Mouse (Mus musculus): ENCODE results near the gene Cdc42se2. TPM values are rescaled to one million over a fixed set of nuclear protein-coding genes. Genes with fewer than 3 reads are reported as not detected.

The Cdc42se2 gene
- polyA plus RNA-seq, 1 experiment from 2014 or later = 84.8 TPM

- no peak for DNase-seq (ENCODE audit: low spot score)
- no peaks in the 10 kb centered on the region for H3K27me3 ChIP-seq (ENCODE audit: insufficient read depth, poor library complexity, severe bottlenecking)
- no peak overlapping the region for H3K4me3 ChIP-seq
- H3K4me1 ChIP-seq = peaks cover 23% of the 10 kb centered on the region
- H3K36me3 ChIP-seq = no peaks in the 10 kb centered on the region
- H3K9me3 ChIP-seq = no peaks in the 10 kb centered on the region
- H3K27ac ChIP-seq = no peak overlapping the region
- 98% methylated on average over 1 of the region's 1 CpGs for WGBS
Observed at GRCm38 (mm10) chr11:54764759-54765158, 22.7 kb downstream of the Cdc42se2 start.

GRCm38 (mm10) chr11:54764026-54764425 lies 23.4 kb downstream of the Cdc42se2 start:
- Histone ChIP-seq H3K27ac (no peak overlapping the region), H3K4me1 (peaks cover 18% of the 10 kb centered on the region), H3K4me3 (no peak overlapping the region), H3K27me3 (ENCODE audit: insufficient read depth, poor library complexity, severe bottlenecking) (no peaks in the 10 kb centered on the region), H3K36me3 (no peaks in the 10 kb centered on the region), H3K9me3 (no peaks in the 10 kb centered on the region)
- no peak for DNase-seq (ENCODE audit: low spot score)
- WGBS = 55% methylated on average over 3 of the region's 3 CpGs

GRCm38 (mm10) chr11:54762735-54763134 lies 24.7 kb downstream of the Cdc42se2 start:
- H3K27ac ChIP-seq = no peak overlapping the region
- WGBS = 86% methylated on average over 5 of the region's 5 CpGs
- H3K4me3 ChIP-seq = no peak overlapping the region
- H3K9me3 ChIP-seq = no peaks in the 10 kb centered on the region
- no peaks in the 10 kb centered on the region for H3K36me3 ChIP-seq
- H3K4me1 ChIP-seq = peaks cover 15% of the 10 kb centered on the region
- DNase-seq (ENCODE audit: low spot score) = no peak
- H3K27me3 ChIP-seq (ENCODE audit: insufficient read depth, poor library complexity, severe bottlenecking) = no peaks in the 10 kb centered on the region

- no peak overlapping the region for H3K27ac ChIP-seq
- no peaks in the 10 kb centered on the region for H3K9me3 ChIP-seq
- no peak overlapping the region for H3K4me3 ChIP-seq
- peaks cover 10% of the 10 kb centered on the region for H3K4me1 ChIP-seq
- no peak for DNase-seq (ENCODE audit: low spot score)
- H3K36me3 ChIP-seq = peaks cover 23% of the 10 kb centered on the region
- 60% methylated on average over 1 of the region's 1 CpGs for WGBS
- no peaks in the 10 kb centered on the region for H3K27me3 ChIP-seq (ENCODE audit: insufficient read depth, poor library complexity, severe bottlenecking)
Observed at GRCm38 (mm10) chr11:54757993-54758392, 29.5 kb downstream of the Cdc42se2 start.

- DNase-seq (ENCODE audit: low spot score) = no peak
- peaks cover 5% of the 10 kb centered on the region; the same call in 1 of the 2 replicates for H3K4me1 ChIP-seq
- H3K4me3 ChIP-seq = no peak overlapping the region
- H3K27me3 ChIP-seq (ENCODE audit: insufficient read depth, poor library complexity, severe bottlenecking) = no peaks in the 10 kb centered on the region
- peaks cover 27% of the 10 kb centered on the region for H3K36me3 ChIP-seq
- H3K9me3 ChIP-seq = no peaks in the 10 kb centered on the region
- 86% methylated on average over 5 of the region's 5 CpGs for WGBS
- no peak overlapping the region for H3K27ac ChIP-seq
Observed at GRCm38 (mm10) chr11:54755148-54755664, 32.3 kb downstream of the Cdc42se2 start.

GRCm38 (mm10) chr11:54754301-54755147 lies 33.0 kb downstream of the Cdc42se2 start:
- Histone ChIP-seq H3K27me3 (ENCODE audit: insufficient read depth, poor library complexity, severe bottlenecking) (no peaks in the 10 kb centered on the region), H3K27ac (no peak overlapping the region), H3K36me3 (peaks cover 29% of the 10 kb centered on the region), H3K4me1 (peaks cover 5% of the 10 kb centered on the region; the same call in 1 of the 2 replicates), H3K9me3 (no peaks in the 10 kb centered on the region), H3K4me3 (no peak overlapping the region)
- no peak for DNase-seq (ENCODE audit: low spot score)
- WGBS = 93% methylated on average over 10 of the region's 10 CpGs

GRCm38 (mm10) chr11:54751502-54751901 lies 36.0 kb downstream of the Cdc42se2 start:
- no peak overlapping the region for H3K27ac ChIP-seq
- DNase-seq (ENCODE audit: low spot score) = no peak
- 45% methylated on average over 4 of the region's 4 CpGs for WGBS
- no peak overlapping the region for H3K4me3 ChIP-seq
- no peaks in the 10 kb centered on the region for H3K9me3 ChIP-seq
- peaks cover 44% of the 10 kb centered on the region for H3K36me3 ChIP-seq
- H3K27me3 ChIP-seq (ENCODE audit: insufficient read depth, poor library complexity, severe bottlenecking) = no peaks in the 10 kb centered on the region
- peaks cover 2% of the 10 kb centered on the region; the same call in 1 of the 2 replicates for H3K4me1 ChIP-seq

GRCm38 (mm10) chr11:54748891-54749290 lies 38.6 kb downstream of the Cdc42se2 start:
- Histone ChIP-seq H3K9me3 (no peaks in the 10 kb centered on the region), H3K27ac (no peak overlapping the region), H3K4me1 (peaks cover 2% of the 10 kb centered on the region; the same call in 1 of the 2 replicates), H3K36me3 (peaks cover 32% of the 10 kb centered on the region), H3K4me3 (no peak overlapping the region), H3K27me3 (ENCODE audit: insufficient read depth, poor library complexity, severe bottlenecking) (no peaks in the 10 kb centered on the region)
- no peak for DNase-seq (ENCODE audit: low spot score)

GRCm38 (mm10) chr11:54744231-54744630 lies 43.2 kb downstream of the Cdc42se2 start:
- Histone ChIP-seq H3K4me3 (no peak overlapping the region), H3K4me1 (no peaks in the 10 kb centered on the region), H3K27ac (no peak overlapping the region), H3K9me3 (no peaks in the 10 kb centered on the region), H3K27me3 (ENCODE audit: insufficient read depth, poor library complexity, severe bottlenecking) (no peaks in the 10 kb centered on the region), H3K36me3 (peaks cover 33% of the 10 kb centered on the region)
- DNase-seq (ENCODE audit: low spot score) = no peak
- 80% methylated on average over 1 of the region's 1 CpGs for WGBS

- H3K4me1 ChIP-seq = peaks cover 4% of the 10 kb centered on the region; the same call in 1 of the 2 replicates
- H3K27me3 ChIP-seq (ENCODE audit: insufficient read depth, poor library complexity, severe bottlenecking) = no peaks in the 10 kb centered on the region
- peaks cover 37% of the 10 kb centered on the region for H3K36me3 ChIP-seq
- no peaks in the 10 kb centered on the region for H3K9me3 ChIP-seq
- 89% methylated on average over 2 of the region's 2 CpGs for WGBS
- no peak overlapping the region for H3K4me3 ChIP-seq
- no peak overlapping the region for H3K27ac ChIP-seq
- DNase-seq (ENCODE audit: low spot score) = no peak
Observed at GRCm38 (mm10) chr11:54741330-54741729, 46.1 kb downstream of the Cdc42se2 start.

GRCm38 (mm10) chr11:54739012-54739750 lies 48.3 kb downstream of the Cdc42se2 start:
- 86% methylated on average over 4 of the region's 4 CpGs for WGBS

GRCm38 (mm10) chr11:54736903-54737302 lies 50.6 kb downstream of the Cdc42se2 start:
- WGBS = 86% methylated on average over 5 of the region's 5 CpGs
- Histone ChIP-seq H3K4me3 (no peak overlapping the region), H3K9me3 (no peaks in the 10 kb centered on the region), H3K4me1 (peaks cover 8% of the 10 kb centered on the region; the same call in 1 of the 2 replicates), H3K27ac (no peak overlapping the region), H3K36me3 (peaks cover 53% of the 10 kb centered on the region), H3K27me3 (ENCODE audit: insufficient read depth, poor library complexity, severe bottlenecking) (no peaks in the 10 kb centered on the region)
- no peak for DNase-seq (ENCODE audit: low spot score)

More at GRCm38 (mm10) chr11:54739012-54739750, 48.3 kb downstream of the Cdc42se2 start:
- Histone ChIP-seq H3K36me3 (peaks cover 48% of the 10 kb centered on the region), H3K9me3 (no peaks in the 10 kb centered on the region), H3K27me3 (ENCODE audit: insufficient read depth, poor library complexity, severe bottlenecking) (no peaks in the 10 kb centered on the region), H3K27ac (no peak overlapping the region), H3K4me3 (no peak overlapping the region), H3K4me1 (peaks cover 4% of the 10 kb centered on the region; the same call in 1 of the 2 replicates)
- no peak for DNase-seq (ENCODE audit: low spot score)

GRCm38 (mm10) chr11:54735114-54735513 lies 52.4 kb downstream of the Cdc42se2 start:
- Histone ChIP-seq H3K27ac (no peak overlapping the region), H3K9me3 (no peaks in the 10 kb centered on the region), H3K27me3 (ENCODE audit: insufficient read depth, poor library complexity, severe bottlenecking) (no peaks in the 10 kb centered on the region), H3K4me3 (no peak overlapping the region), H3K36me3 (peaks cover 55% of the 10 kb centered on the region), H3K4me1 (peaks cover 8% of the 10 kb centered on the region; the same call in 1 of the 2 replicates)
- WGBS = 84% methylated on average over 1 of the region's 1 CpGs
- DNase-seq (ENCODE audit: low spot score) = no peak
